Mouse (Mus musculus): ENCODE measurements around the gene Gm19965.

Gene Gm19965

GRCm38 (mm10) chr1:116802683-116803082 is at the start of gene Gm19965:
TSS of gene Gm19965 (plus strand) at chr1:116802983.
- DNase-seq (ENCODE audit: low spot score), result no peak

- no peak for DNase-seq (ENCODE audit: low spot score)
These were observed 20.3 kb upstream of the Gm19965 start for GRCm38 (mm10) chr1:116782471-116782989.

All from urinary bladder, postnatal 25 days (tissue).